Mouse (Mus musculus) retina, adult 2 months (tissue): ENCODE measurements at regions not wholly inside any gene's neighbourhood (a gene's known extent, or its start where the extent isn't known, plus 50 kb on each side); places are given as distances from the start of the nearest gene placed in this dataset.

ENCODE experiments used
- DNase-seq: peaks from one replicate; pipeline ENCODE4 v3.0.0-alpha.2; 2012; ENCODE audit warnings: low read depth, low spot score

GRCm38 (mm10) chr12:95937705-95938104 lies 245.7 kb downstream of the Flrt2 start:
- DNase-seq: no peak

GRCm38 (mm10) chr12:95940465-95941012 lies 248.5 kb downstream of the Flrt2 start:
- no peak for DNase-seq

- DNase-seq: no peak
Measured at GRCm38 (mm10) chr12:95959786-95960504, 267.9 kb downstream of the Flrt2 start.

GRCm38 (mm10) chr12:95960505-95960871 lies 268.5 kb downstream of the Flrt2 start:
- no peak for DNase-seq

GRCm38 (mm10) chr12:95962817-95963216 lies 270.8 kb downstream of the Flrt2 start:
- no peak for DNase-seq

GRCm38 (mm10) chr12:95988669-95989288 lies 296.8 kb downstream of the Flrt2 start:
- no peak for DNase-seq

GRCm38 (mm10) chr12:95994963-95995362 lies 302.9 kb downstream of the Flrt2 start:
- no peak for DNase-seq

GRCm38 (mm10) chr12:96030180-96030579 lies 338.2 kb downstream of the Flrt2 start:
- no peak for DNase-seq

GRCm38 (mm10) chr12:96075365-96075764 lies 383.3 kb downstream of the Flrt2 start:
- no peak for DNase-seq

- no peak for DNase-seq
Measured at GRCm38 (mm10) chr12:96090995-96091394, 399.0 kb downstream of the Flrt2 start.

GRCm38 (mm10) chr12:96106254-96106653 lies 414.2 kb downstream of the Flrt2 start:
- DNase-seq: no peak

GRCm38 (mm10) chr12:96114727-96115379 lies 422.8 kb downstream of the Flrt2 start:
- no peak for DNase-seq

GRCm38 (mm10) chr12:96117553-96117952 lies 425.5 kb downstream of the Flrt2 start:
- DNase-seq: no peak

GRCm38 (mm10) chr12:96124156-96124931 lies 432.3 kb downstream of the Flrt2 start:
- DNase-seq: no peak

- no peak for DNase-seq
Measured at GRCm38 (mm10) chr12:96129870-96130454, 437.9 kb downstream of the Flrt2 start.

- DNase-seq: no peak
Measured at GRCm38 (mm10) chr12:96130796-96131512, 438.9 kb downstream of the Flrt2 start.

GRCm38 (mm10) chr12:96134136-96134535 lies 442.1 kb downstream of the Flrt2 start:
- no peak for DNase-seq

GRCm38 (mm10) chr12:96141748-96142147 lies 449.7 kb downstream of the Flrt2 start:
- DNase-seq: no peak

GRCm38 (mm10) chr12:96154095-96154494 lies 462.1 kb downstream of the Flrt2 start:
- DNase-seq: no peak

- DNase-seq: no peak
Measured at GRCm38 (mm10) chr12:96167551-96167950, 475.5 kb downstream of the Flrt2 start.

- DNase-seq: no peak
Measured at GRCm38 (mm10) chr12:96198928-96199327, 506.9 kb downstream of the Flrt2 start.
